Mouse (Mus musculus) T-helper 1 cell (primary cell): ENCODE data around the gene Capzb.

Source experiments
- in situ Hi-C: fragments of 300-600 bp; cut with MboI, MseI; formaldehyde crosslinking; loops from one replicate; pipeline ENCODE4 v1.15.1; 2025; ENCODE audit warnings: high pct_unique_total_duplicates

The Capzb gene

DNA sequence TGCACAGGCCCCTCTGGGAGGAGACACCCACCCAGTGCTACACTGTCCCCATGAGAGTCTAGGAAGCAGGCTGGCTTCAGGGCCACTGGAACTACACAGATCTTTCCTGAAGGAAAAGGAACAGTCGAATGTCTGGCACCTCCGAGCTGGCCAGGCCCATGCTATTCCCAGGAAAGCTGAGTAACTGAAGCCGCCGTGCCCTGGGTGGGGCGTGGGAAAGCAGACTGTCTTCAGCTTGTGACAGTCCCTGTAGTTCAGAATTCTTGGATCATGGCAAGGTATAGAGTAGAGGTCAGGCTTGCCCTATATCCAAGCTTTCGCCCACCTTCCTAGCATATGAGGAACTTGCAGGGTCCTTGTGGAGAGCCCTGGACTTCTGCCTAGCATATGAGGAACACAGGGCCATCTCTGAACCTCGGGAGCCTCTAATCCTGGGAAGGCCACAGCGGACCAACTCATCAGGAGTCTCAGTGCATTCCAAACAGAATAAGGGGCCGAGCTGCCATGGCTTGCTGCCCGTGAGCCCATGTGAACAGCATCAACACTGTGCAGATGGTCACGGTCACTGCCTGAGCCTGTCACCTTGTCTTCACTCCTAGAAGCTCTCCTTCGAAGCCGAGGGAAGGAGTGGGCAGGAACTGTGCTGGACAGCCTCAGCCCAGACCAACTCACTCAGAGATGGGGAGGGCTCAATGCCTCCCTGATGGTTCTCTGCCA is 73.2 kb downstream of the Capzb start:
- in situ Hi-C loops: no loop called here

DNA sequence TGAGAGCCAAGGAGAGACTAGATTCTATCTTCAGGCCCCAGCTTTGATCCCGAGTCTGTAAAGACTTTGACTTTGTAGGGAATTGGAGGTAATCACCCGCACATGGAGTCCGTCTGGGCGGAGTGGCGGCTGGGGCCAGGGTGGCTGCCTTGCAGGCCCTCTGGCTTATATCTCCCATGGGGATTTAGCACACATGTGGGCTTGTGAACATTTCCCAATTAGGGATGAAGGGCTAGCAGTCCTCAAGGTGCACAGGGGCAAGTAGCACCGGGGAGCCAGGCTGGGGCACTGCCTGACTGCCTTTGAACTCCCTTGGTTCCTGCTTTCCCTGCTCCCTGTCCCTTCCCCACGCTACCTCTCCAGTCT is 73.8 kb downstream of the Capzb start:
- in situ Hi-C loops: no loop called here

DNA sequence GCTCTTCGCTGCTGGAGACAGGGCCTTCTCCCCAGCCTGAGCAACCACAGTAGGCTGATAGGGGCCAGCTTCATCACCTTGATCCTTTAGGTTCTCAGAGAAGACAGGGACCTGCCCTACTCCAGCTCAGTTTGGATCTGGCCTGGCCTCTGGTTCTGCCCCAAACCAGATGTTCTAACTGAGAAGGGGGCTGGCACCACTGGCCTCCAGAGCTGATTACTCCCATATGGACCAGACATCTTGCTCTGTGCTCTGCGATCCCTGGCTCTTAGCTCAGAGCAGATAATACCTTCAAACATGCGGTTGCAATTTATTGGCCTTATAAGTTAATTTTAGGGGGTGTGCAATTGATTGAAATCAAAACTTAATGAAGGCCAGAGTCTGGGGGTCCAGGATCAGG is 74.6 kb downstream of the Capzb start:
- in situ Hi-C loops: no loop called here

DNA sequence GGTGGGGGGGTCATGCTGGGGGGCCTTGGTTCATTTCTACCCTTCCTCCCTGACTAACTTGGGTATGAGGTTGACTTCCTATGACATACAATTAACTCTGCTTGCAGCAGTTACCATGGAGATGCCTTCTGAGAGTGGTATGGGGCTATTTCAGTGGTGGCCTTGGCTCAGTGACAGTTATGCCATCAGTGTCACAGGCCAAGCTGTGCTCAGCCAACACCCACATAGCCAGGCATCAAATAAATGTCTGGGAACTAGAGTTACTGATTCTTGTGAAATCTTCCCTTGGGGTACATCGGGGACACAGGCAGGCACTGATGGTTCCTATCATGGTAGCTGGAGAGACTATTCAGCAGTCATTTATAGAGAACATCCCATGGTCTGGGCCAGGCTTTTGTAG is 75.5 kb downstream of the Capzb start:
- in situ Hi-C loops: no loop called here

DNA sequence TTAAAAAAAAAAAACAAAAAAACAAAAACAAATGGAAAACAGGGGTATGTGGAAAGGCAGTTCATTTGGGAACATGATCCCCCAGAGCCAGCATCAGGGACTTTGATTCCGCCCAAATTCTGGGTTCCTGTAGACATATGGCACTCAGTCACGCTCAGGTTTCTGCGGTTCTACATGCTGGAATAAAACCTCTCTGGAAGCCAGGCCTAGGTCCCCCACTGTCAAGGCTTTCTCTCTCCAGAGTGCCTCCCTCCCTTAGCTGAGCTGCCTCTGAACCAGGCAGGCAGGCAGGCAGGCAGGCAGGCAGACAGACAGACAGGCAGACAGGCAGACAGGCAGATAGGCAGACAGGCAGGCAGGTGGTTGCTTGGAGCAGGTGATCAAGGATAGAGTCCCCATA is 77.5 kb downstream of the Capzb start:
- in situ Hi-C loops: no loop called here

DNA sequence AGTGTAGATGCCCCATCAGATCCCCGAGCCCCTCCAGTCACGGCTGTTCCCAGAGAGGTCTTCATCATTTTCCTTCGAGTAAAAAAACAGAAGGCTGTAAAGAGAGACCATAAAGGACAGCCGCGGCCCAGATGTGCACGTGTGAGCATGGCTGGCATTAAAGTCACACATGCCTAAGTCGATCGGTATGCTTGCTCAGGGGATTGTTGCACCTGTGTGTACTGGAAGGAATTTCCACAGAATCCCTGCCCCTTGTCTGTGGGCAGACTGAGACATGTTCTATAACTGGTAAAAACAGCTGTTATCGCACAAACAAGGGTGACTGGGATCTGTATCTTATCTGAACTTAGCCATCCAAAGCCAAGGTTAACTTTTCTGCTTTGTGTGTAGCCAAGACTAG is 78.9 kb downstream of the Capzb start:
- in situ Hi-C loops: no loop called here

DNA sequence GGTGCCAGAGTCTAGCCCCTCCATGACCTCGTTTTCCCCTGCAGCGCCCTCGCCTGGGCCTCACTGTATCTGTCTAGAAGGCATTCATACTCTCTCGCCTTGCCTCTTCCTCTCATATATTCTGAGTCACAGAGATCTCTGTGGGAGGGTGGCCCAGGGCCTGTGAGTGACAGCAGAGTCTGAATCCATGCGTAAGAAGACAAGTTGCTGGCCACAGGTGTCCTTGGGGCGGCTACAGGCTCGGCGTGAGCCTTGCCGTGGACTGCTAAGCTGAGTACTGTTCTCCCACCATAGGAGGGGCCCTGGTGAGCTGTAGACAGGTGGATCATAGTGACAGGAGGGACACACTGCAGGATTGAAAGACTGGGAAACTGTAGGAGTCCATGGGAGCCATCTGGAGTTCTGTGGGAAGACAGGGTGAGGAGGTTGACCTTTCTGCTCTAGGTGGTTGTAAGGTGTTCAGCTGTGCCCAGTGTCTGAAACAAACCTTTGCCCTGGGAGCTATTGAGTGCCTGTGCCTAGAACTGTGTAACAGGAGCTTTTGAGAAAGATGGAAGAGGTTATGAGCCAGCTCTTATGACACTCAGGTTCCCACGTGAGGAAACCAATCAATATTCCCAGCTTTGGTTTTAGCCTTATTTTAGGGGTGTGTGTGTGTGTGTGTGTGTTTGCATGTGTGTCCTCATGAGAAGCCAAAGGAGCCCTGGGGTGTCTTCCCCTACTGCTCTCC is 80.4 kb downstream of the Capzb start:
- in situ Hi-C loops: no loop called here

DNA sequence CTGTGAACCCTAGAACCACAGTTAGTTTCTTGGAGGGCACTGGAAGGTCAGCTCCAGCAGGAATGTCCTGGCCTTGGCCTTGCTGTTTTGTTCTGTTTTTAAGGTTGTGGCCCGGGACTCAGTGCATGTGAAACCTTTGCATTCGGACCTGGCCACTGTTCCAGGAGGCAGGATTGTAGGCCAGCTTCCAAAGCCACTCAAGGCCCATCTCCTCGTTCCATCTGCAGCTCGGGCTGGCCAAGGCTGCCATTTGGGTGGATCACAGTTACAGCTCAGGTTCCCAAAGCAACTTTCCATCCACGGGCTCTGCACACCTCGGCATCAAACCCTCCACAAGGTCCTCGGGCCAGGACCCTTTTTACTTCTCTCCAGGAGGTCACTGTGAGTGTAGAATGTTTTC is 81.9 kb downstream of the Capzb start:
- in situ Hi-C loops: no loop called here

DNA sequence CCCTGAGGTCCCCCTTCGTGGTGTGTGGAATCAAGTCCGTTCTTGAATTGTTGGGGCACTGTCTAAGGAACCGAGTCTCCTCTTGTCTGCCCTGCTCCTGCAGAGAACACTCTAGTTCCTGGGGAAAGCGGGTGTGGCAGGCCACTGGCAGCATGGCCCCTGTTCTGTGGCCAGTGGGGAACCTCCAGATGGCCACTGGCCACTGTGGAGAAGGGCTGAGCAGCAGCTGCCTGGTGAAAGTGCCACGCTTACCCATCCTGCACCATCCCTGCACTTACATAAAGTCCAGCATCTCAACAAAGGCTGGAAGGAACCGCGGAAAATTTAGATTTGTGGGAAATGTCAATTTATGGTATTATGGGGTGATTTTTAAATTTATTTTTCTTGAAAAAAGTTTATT is 83.7 kb downstream of the Capzb start:
- in situ Hi-C loops: no loop called here

DNA sequence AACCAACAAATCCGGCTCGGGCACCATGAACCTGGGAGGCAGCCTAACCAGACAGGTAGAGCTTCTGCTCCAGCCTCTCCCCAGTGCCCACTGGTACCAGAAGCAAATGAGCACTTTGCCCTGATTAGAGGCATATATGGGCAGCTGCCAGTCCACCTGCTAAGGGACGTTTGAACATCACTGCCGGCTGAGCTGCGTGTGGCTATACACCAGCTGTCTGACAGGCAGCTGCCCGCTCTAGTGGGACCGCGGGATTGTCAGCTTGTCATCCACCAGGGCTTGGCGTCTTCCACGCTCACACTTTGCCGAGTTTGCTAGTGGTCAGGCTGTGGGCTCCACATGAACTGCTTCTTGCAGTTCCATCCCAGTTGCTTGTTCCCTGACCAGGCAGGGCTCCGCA is 87.8 kb downstream of the Capzb start:
- in situ Hi-C loops: no loop called here

DNA sequence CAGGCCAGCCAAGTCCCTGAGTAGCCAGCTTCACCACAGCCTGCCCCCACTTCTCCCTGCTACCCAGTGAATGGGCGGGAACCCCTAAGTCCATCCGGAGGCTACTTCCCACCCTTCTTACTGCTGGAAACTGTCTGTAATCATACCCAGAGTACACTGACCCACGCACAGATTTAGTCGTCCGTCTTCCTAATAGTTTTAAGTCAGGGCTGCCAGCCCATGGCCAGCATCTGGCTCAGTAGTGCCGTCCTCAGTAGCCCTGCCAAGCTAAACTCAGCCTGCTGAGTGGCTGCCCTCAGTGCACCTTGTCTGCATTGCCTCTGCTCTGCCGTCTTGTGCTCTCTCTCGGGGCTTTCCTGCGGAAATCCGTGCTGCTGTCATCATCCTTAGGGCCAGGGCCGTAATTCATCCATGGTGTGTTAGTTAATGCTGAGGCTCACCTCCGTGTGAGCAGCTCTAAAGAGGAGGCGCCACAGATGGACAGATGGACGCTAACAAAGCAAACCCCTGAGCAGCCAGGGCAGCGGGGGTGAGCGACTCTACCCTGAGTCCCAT is 89.2 kb downstream of the Capzb start:
- in situ Hi-C loops: no loop called here

DNA sequence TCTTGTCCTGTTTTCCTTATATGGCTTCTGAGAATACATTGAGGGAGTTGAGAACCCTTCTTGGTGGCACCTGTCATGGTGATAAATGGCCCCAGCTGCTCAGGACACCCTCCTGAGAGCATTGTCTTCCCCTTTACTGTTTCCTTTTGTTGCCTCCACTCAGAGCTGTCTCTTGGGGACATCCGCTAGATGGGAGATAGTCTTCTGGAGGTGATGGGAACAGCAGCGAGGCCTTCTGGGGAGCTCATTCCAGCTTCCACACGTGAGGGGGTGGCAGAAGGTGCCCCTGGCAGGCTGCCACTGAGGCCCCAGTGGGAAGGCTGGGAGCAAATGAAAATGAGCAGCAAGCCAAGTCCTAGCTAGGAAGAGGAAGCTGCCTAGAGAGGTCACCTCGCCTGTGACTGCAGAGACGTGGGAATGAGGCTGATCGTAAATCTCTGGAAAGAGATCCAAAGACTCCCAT is 90.3 kb downstream of the Capzb start:
- in situ Hi-C loops: no loop called here

DNA sequence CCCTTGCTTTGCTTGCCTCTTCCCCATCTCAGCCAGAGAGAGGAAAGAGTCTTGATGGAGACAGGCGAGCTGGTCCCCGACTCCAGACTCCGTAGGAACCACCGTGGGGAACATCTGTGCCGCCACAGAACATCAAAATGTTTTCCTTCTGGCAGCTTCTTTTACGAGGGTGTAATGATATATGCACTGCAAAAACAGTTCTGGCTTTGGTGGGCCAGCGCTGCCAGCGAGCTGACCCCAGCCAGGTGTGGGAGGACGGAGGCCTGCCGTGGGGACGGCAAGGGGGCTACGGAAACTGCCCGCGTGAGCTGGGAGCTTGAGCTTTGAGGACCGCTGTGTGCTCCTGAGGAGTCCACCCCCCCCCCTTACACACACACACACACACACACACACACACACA is 92.2 kb downstream of the Capzb start:
- in situ Hi-C loops: no loop called here

DNA sequence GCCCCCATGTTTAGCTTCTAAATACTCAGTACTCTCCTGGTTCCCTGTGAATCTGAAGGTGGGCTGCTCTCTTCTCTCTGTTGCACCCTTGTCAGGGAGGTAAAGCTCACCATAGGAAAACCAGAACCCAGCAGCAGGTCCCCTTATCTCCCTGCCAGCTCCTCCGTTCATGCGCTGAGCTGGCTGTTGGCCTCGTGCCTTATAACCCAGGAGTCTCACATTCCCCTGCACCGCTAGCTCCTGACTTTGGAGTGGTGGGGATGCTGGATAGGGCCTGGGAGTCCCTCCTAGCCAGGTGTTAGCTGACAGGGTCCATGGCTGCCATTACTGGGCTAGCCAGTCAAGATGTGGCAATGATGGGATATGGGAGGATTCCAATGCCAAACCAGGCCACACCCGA is 93.5 kb downstream of the Capzb start:
- in situ Hi-C loops: no loop called here

DNA sequence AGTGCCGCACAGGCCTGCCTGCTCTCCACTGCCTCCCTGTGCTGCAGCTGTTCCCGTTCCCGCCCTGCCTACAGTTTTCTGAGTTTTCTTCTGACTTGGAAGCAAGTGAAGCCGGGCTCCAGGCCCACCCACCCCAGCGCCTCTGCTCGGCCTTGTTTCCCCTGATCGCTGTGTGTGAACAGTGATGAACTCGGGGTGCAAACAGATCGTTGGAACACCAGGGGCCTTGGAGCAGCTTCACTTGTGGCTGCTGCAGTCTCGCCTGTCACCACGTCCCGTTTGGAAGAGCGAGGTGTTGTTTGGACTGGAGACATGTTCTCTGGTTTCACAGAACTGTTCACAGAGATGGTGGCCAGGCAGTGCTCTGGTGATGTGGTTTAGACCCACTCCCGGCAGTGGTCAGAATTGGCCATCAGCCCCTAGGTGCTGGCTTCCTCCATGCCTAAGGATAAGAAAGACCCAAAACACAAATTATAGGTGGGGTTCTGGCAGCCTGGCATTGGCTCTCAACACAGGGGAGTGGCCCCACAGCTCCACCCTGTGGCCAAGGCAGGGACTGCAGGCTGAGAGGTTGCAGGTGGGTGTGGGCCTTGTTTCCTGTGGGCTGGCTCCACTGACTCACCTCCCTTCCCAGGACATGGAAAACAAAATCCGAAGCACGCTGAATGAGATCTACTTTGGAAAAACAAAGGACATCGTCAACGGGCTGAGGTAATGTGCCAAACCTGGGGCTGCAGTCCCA is 94.6 kb downstream of the Capzb start:
- in situ Hi-C loops: no loop called here

DNA sequence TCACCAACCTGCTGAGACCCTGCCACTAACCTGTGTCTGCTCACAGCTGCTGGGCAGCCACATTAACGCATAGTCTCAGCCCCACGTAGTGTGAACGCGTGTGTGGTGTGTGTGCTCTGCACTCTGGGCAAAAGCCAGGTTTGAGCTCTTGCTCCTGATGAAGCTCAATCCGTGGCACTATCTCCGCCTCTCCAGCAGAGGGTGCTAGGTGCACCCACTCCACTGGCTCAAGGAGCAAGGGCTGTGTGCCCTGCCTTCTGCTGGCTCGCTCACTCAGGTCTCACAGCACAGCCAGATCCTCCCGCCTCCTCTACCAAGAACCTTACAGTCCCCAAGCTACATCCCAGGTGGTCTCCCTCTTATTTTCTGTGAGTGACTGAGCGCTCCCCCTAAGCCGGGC is 96.3 kb downstream of the Capzb start:
- in situ Hi-C loops: no loop called here

DNA sequence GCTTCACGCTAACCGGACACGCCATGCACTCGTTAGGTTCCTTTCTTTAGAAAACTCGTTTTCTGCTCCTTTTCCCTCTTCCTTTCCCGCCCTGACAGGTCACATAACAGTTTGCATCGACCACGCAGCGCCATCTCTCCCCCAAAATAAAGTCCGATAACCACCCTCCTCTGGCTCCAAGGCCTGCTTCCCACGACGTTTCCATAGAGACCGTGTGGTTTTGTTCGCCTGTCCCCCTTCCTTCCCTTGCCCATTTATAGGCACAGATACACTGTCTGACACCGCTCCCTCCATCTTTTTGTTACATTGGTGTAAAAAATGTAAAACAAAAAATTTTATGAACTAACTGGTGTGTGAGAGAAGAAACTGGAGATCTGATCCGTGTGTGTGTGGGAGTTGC is 98.4 kb downstream of the Capzb start:
- in situ Hi-C loops: no loop called here

DNA sequence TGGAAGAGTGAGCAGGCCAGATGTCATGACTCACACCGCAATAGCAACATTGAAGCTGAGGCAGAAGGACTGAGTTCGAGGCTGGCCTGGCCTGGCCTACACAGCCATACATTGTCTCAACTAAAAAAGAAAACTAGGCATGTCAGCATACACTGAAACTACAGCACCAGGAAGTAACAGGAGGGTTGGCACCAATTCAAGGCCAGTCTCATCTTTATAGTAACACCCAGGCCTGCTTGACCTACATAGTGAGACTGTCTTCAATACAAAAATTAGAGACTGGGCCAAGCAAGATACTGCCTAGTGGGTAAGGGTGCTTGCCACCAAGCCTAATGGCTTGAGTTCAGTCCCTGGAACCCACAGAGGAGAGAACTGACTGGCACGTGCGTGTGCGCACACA is 99.3 kb downstream of the Capzb start:
- in situ Hi-C loops: no loop called here

DNA sequence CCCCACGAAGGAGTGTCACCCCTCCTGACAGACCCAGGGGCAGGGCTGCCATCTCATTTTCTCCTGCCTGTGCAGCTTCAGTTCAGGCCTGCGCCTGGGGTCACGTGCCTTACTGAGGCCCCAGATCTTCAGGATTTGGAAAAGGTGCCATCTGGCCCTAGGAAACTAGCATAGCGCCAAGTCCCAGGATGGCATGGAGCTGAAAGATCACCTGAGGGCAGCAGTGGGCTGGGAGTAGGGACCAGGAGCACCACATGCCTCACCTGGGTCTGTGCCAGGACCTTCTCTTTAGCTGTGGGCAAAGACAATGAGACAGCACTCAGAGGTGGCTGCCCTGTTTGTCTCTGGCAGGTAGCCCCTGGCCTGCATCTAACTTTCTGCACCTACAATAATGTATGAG is 104.9 kb downstream of the Capzb start:
- in situ Hi-C loops: no loop called here

DNA sequence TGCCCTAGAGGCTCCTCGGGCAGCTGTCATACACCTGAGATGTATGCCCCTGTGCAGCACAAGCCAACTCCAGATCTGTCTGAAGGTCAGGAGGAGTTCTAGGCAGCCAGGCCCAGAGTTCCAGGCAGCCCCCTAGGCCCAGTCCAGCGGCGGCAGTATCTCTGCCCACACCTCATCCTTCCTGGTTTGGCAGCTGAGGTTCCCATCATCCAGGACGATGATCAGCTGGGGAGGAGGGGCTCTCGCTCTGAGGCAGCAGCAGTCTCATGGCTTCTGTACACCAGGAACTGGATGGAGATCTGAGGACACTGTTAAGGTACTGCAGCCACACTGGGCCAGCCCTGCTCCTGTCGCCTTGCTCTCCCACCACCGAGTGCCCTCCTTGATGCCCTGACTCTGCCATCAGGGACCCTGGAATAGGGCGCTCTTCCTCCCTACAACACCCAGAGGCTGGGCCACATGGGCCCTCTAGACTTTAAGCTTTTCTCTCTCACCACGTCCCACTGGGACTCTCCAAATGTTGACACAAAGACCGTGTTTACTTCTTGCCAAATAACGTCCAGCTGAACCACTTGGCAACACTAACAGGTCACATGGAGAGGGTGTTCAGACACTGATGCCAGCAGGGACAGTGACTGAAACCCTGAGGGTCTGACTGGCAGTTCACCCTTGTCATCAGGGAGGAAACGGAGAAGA is 106.1 kb downstream of the Capzb start:
- in situ Hi-C loops: no loop called here

DNA sequence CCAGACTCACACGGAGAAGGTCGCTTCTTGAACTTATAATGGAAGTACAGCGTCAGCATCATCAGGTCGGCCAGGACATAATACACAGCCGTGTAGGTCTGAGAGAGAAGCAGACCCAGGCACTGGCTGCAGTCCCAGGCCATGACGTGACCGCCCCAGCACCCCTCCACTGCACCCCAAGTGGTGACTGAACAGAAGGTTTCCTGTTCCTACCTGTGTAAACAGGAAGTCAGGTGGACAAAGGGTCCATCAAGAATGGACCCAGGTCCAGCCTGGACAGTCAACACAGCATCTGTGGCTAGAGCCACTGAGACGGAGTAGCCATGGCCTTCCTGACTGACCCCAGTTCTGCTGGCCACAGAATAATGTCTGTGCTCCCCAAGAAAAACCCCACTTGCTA is 109.1 kb downstream of the Capzb start:
- in situ Hi-C loops: no loop called here

DNA sequence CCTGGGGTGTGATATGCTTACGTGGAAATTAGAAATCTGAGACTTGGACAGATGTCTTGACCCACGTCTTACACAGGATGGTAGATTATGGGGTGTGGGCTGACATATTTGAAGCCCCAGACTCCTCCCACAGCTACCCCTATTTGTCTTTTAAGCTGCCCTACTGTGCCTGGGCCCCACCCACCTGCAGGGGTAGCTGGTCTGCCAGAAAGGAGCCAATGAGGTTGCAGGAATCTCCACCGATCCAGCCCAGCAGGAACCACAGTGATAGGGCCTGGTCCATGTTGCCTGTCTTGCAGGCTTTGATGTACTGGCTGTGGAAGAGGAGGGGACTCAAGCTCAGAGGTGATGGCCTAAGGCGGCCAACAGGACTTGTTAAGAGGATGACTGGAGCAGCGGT is 109.5 kb downstream of the Capzb start:
- in situ Hi-C loops: no loop called here
